16 mouse cellular contexts compared by ENCODE assay signal in the genomic region with DNA sequence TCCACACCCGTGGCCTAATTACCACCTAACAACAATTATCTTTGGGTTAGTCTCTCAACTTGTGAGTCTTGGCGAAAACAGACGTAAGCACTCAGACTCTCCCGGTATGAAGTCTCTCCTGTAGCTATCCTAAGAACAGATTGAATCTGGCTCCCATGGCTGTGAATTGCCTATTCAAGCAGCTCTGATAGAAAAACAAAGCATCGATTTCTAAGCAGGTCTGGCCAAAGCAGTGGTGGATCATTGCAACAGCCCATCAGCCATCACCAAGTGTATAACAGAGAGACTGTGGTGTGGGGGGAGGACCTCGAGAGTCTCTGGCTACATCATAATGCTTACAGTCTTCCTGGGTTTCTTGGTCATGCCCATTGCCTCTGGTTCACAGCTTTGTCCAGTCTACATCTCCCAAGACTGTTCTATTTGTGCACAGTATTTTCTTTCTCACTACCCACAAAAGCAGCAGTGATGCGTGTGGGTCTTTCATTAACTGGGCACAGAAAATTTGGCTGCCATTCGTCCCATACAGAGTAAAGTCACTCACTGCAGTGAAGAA. TPM values are rescaled to one million over a fixed set of nuclear protein-coding genes. Genes with fewer than 3 reads are reported as not detected.
A peak's percentile ranks its signal among the peaks of the same experiment; 100 is the strongest.
DNase-seq lines count a peak whose midpoint lies in the region; ATAC-seq and TF ChIP-seq lines count a peak whose summit lies in the region.
"Had no signal": no experiment of that assay in that cellular context is flagged by ENCODE, and none has a peak within 500 bp of the region (broad histone marks: within the 10 kb centered on the region; RNA-seq: fewer than 3 reads in every experiment).

No protein-coding gene starts in this region.

- 0 out of 2 replicates have a peak overlapping the region, but pooled peaks have one; percentile 6 for H3K27ac ChIP-seq in midbrain, embryonic 10.5 days (replicated peaks)
- H3K27ac ChIP-seq in midbrain, embryonic 15.5 days: no peak overlapping the region
- H3K27ac ChIP-seq in forebrain, postnatal 0 days (ENCODE audit: low read depth, low read length): peak overlapping the region; percentile 60; the same call in 1 of the 2 replicates
- no peak overlapping the region for H3K27ac ChIP-seq in midbrain, embryonic 11.5 days (ENCODE audit: low read depth, low read length)
- peak overlapping the region; percentile 60; the same call in 1 of the 2 replicates for H3K27ac ChIP-seq in neural tube, embryonic 15.5 days (replicated peaks)
- H3K27ac ChIP-seq: limb, embryonic 13.5 days; liver, embryonic 15.5 days had no signal

- H3K4me2 ChIP-seq in midbrain, embryonic 15.5 days: no peak overlapping the region
- no peak overlapping the region for H3K4me2 ChIP-seq in forebrain, postnatal 0 days (ENCODE audit: low read depth)
- no peak overlapping the region for H3K4me2 ChIP-seq in midbrain, embryonic 11.5 days
- no peak overlapping the region for H3K4me2 ChIP-seq in neural tube, embryonic 15.5 days
- H3K4me2 ChIP-seq: limb, embryonic 13.5 days; liver, embryonic 15.5 days had no signal

- no peak overlapping the region for H3K9ac ChIP-seq in midbrain, embryonic 15.5 days
- no peak overlapping the region for H3K9ac ChIP-seq in forebrain, postnatal 0 days
- no peak overlapping the region for H3K9ac ChIP-seq in midbrain, embryonic 11.5 days (ENCODE audit: low read length)
- no peak overlapping the region for H3K9ac ChIP-seq in neural tube, embryonic 15.5 days (replicated peaks)
- H3K9ac ChIP-seq: limb, embryonic 13.5 days; liver, embryonic 15.5 days had no signal

- H3K27me3 ChIP-seq in midbrain, embryonic 10.5 days (ENCODE audit: low read depth, poor library complexity, severe bottlenecking): no peaks in the 10 kb centered on the region
- H3K27me3 ChIP-seq in midbrain, embryonic 15.5 days (replicated peaks): no peaks in the 10 kb centered on the region
- H3K27me3 ChIP-seq in forebrain, postnatal 0 days (ENCODE audit: insufficient read depth, low read length): no peaks in the 10 kb centered on the region
- no peaks in the 10 kb centered on the region for H3K27me3 ChIP-seq in midbrain, embryonic 11.5 days (ENCODE audit: control insufficient read depth, insufficient read depth, low read length)
- H3K27me3 ChIP-seq in neural tube, embryonic 15.5 days (replicated peaks): no peaks in the 10 kb centered on the region
- H3K27me3 ChIP-seq: limb, embryonic 13.5 days; liver, embryonic 15.5 days had no signal

- no peaks in the 10 kb centered on the region for H3K9me3 ChIP-seq in midbrain, embryonic 10.5 days (replicated peaks)
- H3K9me3 ChIP-seq in midbrain, embryonic 15.5 days: no peaks in the 10 kb centered on the region
- H3K9me3 ChIP-seq in forebrain, postnatal 0 days (ENCODE audit: low read length): no peaks in the 10 kb centered on the region
- no peaks in the 10 kb centered on the region for H3K9me3 ChIP-seq in midbrain, embryonic 11.5 days (ENCODE audit: control insufficient read depth, low read length)
- H3K9me3 ChIP-seq in neural tube, embryonic 15.5 days (replicated peaks): no peaks in the 10 kb centered on the region
- H3K9me3 ChIP-seq: limb, embryonic 13.5 days; liver, embryonic 15.5 days had no signal

- no peak for DNase-seq in midbrain, embryonic 10.5 days (ENCODE audit: low spot score)
- DNase-seq in forebrain, postnatal 0 days: peak; percentile 34
- no peak for DNase-seq in midbrain, embryonic 11.5 days (ENCODE audit: low spot score, missing footprints)
- no peak for DNase-seq in cerebellum, postnatal 36 days
- DNase-seq in thymus, postnatal 25 days: no peak
- no peak for DNase-seq in right cerebral cortex, adult 18-20 months
- DNase-seq: embryo, embryonic 11 days; kidney, adult 8-10 months; layer of hippocampus, postnatal 36 days; right cerebral cortex, postnatal 25 days; thymus, postnatal 4 days had no signal

- H3K36me3 ChIP-seq in midbrain, embryonic 10.5 days: no peaks in the 10 kb centered on the region
- no peaks in the 10 kb centered on the region for H3K36me3 ChIP-seq in midbrain, embryonic 15.5 days (replicated peaks)
- no peaks in the 10 kb centered on the region for H3K36me3 ChIP-seq in forebrain, postnatal 0 days (ENCODE audit: insufficient read depth)
- H3K36me3 ChIP-seq in midbrain, embryonic 11.5 days (ENCODE audit: control insufficient read depth, insufficient read depth, low read length): no peaks in the 10 kb centered on the region
- H3K36me3 ChIP-seq in neural tube, embryonic 15.5 days: no peaks in the 10 kb centered on the region
- H3K36me3 ChIP-seq: limb, embryonic 13.5 days; liver, embryonic 15.5 days had no signal

- ATAC-seq in midbrain, embryonic 15.5 days (replicated peaks): no peak
- ATAC-seq in forebrain, postnatal 0 days: peak; percentile 53
- ATAC-seq in midbrain, embryonic 11.5 days (ENCODE audit: low FRiP score): peak; percentile 63; the same call in 1 of the 2 replicates
- peak; percentile 23; the same call in 1 of the 2 replicates for ATAC-seq in neural tube, embryonic 15.5 days (ENCODE audit: low FRiP score)
- ATAC-seq: Patski had no signal

- no peak overlapping the region for H3K4me3 ChIP-seq in midbrain, embryonic 10.5 days
- H3K4me3 ChIP-seq in midbrain, embryonic 15.5 days: no peak overlapping the region
- no peak overlapping the region for H3K4me3 ChIP-seq in forebrain, postnatal 0 days (ENCODE audit: low read depth, low read length)
- no peak overlapping the region for H3K4me3 ChIP-seq in midbrain, embryonic 11.5 days (ENCODE audit: low read depth, low read length)
- H3K4me3 ChIP-seq in neural tube, embryonic 15.5 days (replicated peaks): no peak overlapping the region
- H3K4me3 ChIP-seq: limb, embryonic 13.5 days; liver, embryonic 15.5 days had no signal

- 66% methylated on average over 8 of the region's 8 CpGs for WGBS in midbrain, embryonic 10.5 days
- whole genome bisulfite sequencing in midbrain, embryonic 15.5 days: 44% methylated on average over 8 of the region's 8 CpGs
- WGBS in forebrain, postnatal 0 days: 20% methylated on average over 8 of the region's 8 CpGs
- WGBS in midbrain, embryonic 11.5 days: 56% methylated on average over 8 of the region's 8 CpGs
- 44% methylated on average over 8 of the region's 8 CpGs for WGBS in neural tube, embryonic 15.5 days

- H3K4me1 ChIP-seq in midbrain, embryonic 10.5 days: peaks cover 26% of the 10 kb centered on the region
- peaks cover 7% of the 10 kb centered on the region for H3K4me1 ChIP-seq in midbrain, embryonic 15.5 days
- peaks cover 20% of the 10 kb centered on the region; the same call in 1 of the 2 replicates for H3K4me1 ChIP-seq in forebrain, postnatal 0 days (ENCODE audit: insufficient read depth)
- peaks cover 7% of the 10 kb centered on the region; the same call in 1 of the 2 replicates for H3K4me1 ChIP-seq in midbrain, embryonic 11.5 days (ENCODE audit: control insufficient read depth, insufficient read depth, low read length)
- H3K4me1 ChIP-seq in neural tube, embryonic 15.5 days: peaks cover 27% of the 10 kb centered on the region
- H3K4me1 ChIP-seq: limb, embryonic 13.5 days; liver, embryonic 15.5 days had no signal

- TF ChIP-seq CTCF in forebrain, postnatal 0 days (IDR thresholded peaks at IDR 0.05; ENCODE audit: low read depth): no peak

RNA-seq across cellular contexts. Expression of gene Gramd1b, which starts 8.5 kb away (rescaled TPM):
- 2.3 and 3.7 TPM in 2 replicates for polyA plus RNA-seq in midbrain, embryonic 10.5 days (2016; fragmentation: Nextera tagmentation; extraction: Ambion mirVana)
- polyA plus RNA-seq in midbrain, embryonic 15.5 days (2015; fragmentation: Nextera tagmentation; extraction: Ambion mirVana): 14.0 and 19.9 TPM in 2 replicates
- 48.1 and 48.6 TPM in 2 replicates for total RNA-seq in forebrain, postnatal 0 days (2014; rRNA removed)
- 12.5 and 18.0 TPM in 2 replicates for polyA plus RNA-seq in forebrain, postnatal 0 days (2015; fragmentation: Nextera tagmentation; extraction: Ambion mirVana)
- polyA plus RNA-seq in midbrain, embryonic 11.5 days (2014; fragmentation: Nextera tagmentation; extraction: Ambion mirVana): 2.3 and 2.5 TPM in 2 replicates
- 14.0 and 16.3 TPM in 2 replicates for polyA plus RNA-seq in neural tube, embryonic 15.5 days (2015; fragmentation: Nextera tagmentation; extraction: Ambion mirVana)

Comparison
In these comparisons a context has a peak if more than half of its experiments do, and no peak if none do; other contexts are left out.
1. H3K27ac ChIP-seq: peak in midbrain, embryonic 10.5 days (single experiment), forebrain, postnatal 0 days (single experiment) and neural tube, embryonic 15.5 days (single experiment); none in midbrain, embryonic 15.5 days (single experiment) and midbrain, embryonic 11.5 days (single experiment).